ENCODE assay signal across 24 mouse cellular contexts in the genomic region with DNA sequence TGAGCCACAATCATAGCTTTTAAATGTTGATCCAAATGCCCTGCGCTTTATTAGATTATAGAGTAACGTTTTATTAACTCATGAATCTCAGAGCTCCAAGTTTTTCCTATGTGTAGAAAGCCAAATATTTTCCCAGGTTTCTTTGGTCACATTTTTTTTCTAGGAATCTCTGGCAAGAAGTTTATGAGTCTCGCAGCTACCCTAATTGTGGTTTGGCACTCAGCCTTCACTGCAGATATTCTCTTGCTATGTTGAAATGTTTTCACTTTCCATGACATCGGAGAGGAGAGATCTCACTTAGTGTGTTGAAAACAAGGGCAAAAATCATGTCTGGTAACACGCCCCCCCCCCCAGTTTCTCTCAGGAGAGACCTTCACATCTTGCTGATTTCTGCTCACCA.
DNase-seq lines count a peak whose midpoint lies in the region; ATAC-seq and TF ChIP-seq lines count a peak whose summit lies in the region.
"Had no signal": no experiment of that assay in that cellular context is flagged by ENCODE, and none has a peak within 500 bp of the region (broad histone marks: within the 10 kb centered on the region; RNA-seq: fewer than 3 reads in every experiment).

No protein-coding gene starts in this region.

- no peak for TF ChIP-seq CTCF in kidney, adult 2 months (conservative IDR thresholded peaks at IDR 0.05; ENCODE audit: insufficient read depth, insufficient read length, low read depth, low read length)
- TF ChIP-seq CTCF in lung, embryonic 14.5 days (IDR thresholded peaks at IDR 0.05; ENCODE audit: low read depth) = no peak

- H3K4me1 ChIP-seq in kidney, adult 2 months (ENCODE audit: control insufficient read depth, insufficient read depth, low read length) = no peaks in the 10 kb centered on the region
- no peaks in the 10 kb centered on the region for H3K4me1 ChIP-seq in lung, embryonic 14.5 days (ENCODE audit: insufficient read depth)
- H3K4me1 ChIP-seq in limb, embryonic 14.5 days (ENCODE audit: control insufficient read depth, insufficient read depth, low read length) = peaks cover 8% of the 10 kb centered on the region
- H3K4me1 ChIP-seq: embryonic facial prominence, embryonic 15.5 days; heart, embryonic 13.5 days; liver, embryonic 13.5 days; lung, embryonic 15.5 days; neural tube, embryonic 15.5 days; stomach, embryonic 15.5 days had no signal

- H3K9me3 ChIP-seq in lung, embryonic 14.5 days (ENCODE audit: low read depth, low read length) = no peaks in the 10 kb centered on the region
- H3K9me3 ChIP-seq in limb, embryonic 14.5 days (ENCODE audit: control insufficient read depth, low read length) = no peaks in the 10 kb centered on the region
- H3K9me3 ChIP-seq: embryonic facial prominence, embryonic 15.5 days; heart, embryonic 13.5 days; liver, embryonic 13.5 days; lung, embryonic 15.5 days; neural tube, embryonic 15.5 days; stomach, embryonic 15.5 days had no signal

- 79% methylated on average over 5 of the region's 5 CpGs for WGBS in kidney, adult 2 months
- 67% methylated on average over 5 of the region's 5 CpGs for WGBS in lung, embryonic 14.5 days
- WGBS in limb, embryonic 14.5 days = 40% methylated on average over 5 of the region's 5 CpGs

- H3K9ac ChIP-seq in lung, embryonic 14.5 days = no peak overlapping the region
- H3K9ac ChIP-seq in limb, embryonic 14.5 days (ENCODE audit: low read depth, low read length, severe bottlenecking) = no peak overlapping the region
- H3K9ac ChIP-seq: embryonic facial prominence, embryonic 15.5 days; heart, embryonic 13.5 days; hindbrain, embryonic 14.5 days; liver, embryonic 13.5 days; lung, embryonic 15.5 days; neural tube, embryonic 15.5 days; stomach, embryonic 15.5 days had no signal

- no peak for TF ChIP-seq POLR2A in kidney, adult 2 months (IDR thresholded peaks at IDR 0.05; ENCODE audit: low read depth, low read length)
- no peak for TF ChIP-seq POLR2A in limb, embryonic 14.5 days (IDR thresholded peaks at IDR 0.05; ENCODE audit: borderline replicate concordance, extremely low read depth, insufficient read depth, insufficient read length)

- no peaks in the 10 kb centered on the region for H3K27me3 ChIP-seq in kidney, adult 2 months (replicated peaks; ENCODE audit: control insufficient read depth, insufficient read depth, low read length)
- H3K27me3 ChIP-seq in lung, embryonic 14.5 days (ENCODE audit: insufficient read depth, low read length) = no peaks in the 10 kb centered on the region
- no peaks in the 10 kb centered on the region for H3K27me3 ChIP-seq in limb, embryonic 14.5 days (ENCODE audit: control insufficient read depth, insufficient read depth, low read length)
- H3K27me3 ChIP-seq: embryonic facial prominence, embryonic 15.5 days; heart, embryonic 13.5 days; liver, embryonic 13.5 days; lung, embryonic 15.5 days; neural tube, embryonic 15.5 days; stomach, embryonic 15.5 days had no signal

- no peak overlapping the region for H3K4me3 ChIP-seq in kidney, adult 2 months (ENCODE audit: insufficient read depth, low read depth, low read length)
- H3K4me3 ChIP-seq in lung, embryonic 14.5 days (ENCODE audit: low read depth, low read length) = no peak overlapping the region
- H3K4me3 ChIP-seq in limb, embryonic 14.5 days (replicated peaks; ENCODE audit: low read length) = no peak overlapping the region
- H3K4me3 ChIP-seq: embryonic facial prominence, embryonic 15.5 days; heart, adult 2 months; heart, embryonic 13.5 days; layer of hippocampus, adult 2 months; liver, embryonic 13.5 days; lung, embryonic 15.5 days; neural tube, embryonic 15.5 days; stomach, embryonic 15.5 days had no signal

- no peak overlapping the region for H3K27ac ChIP-seq in kidney, adult 2 months (ENCODE audit: insufficient read depth, low read depth, low read length)
- H3K27ac ChIP-seq in lung, embryonic 14.5 days (ENCODE audit: low read depth) = no peak overlapping the region
- H3K27ac ChIP-seq in limb, embryonic 14.5 days (replicated peaks; ENCODE audit: low read depth, low read length) = no peak overlapping the region
- H3K27ac ChIP-seq: embryonic facial prominence, embryonic 15.5 days; heart, adult 2 months; heart, embryonic 13.5 days; hindbrain, embryonic 14.5 days; layer of hippocampus, adult 2 months; liver, embryonic 13.5 days; lung, embryonic 15.5 days; neural tube, embryonic 15.5 days; stomach, embryonic 15.5 days had no signal

- ATAC-seq in lung, embryonic 14.5 days (ENCODE audit: insufficient read depth) = no peak
- peak; percentile 26; the same call in 1 of the 2 replicates for ATAC-seq in limb, embryonic 14.5 days (ENCODE audit: low FRiP score, low read depth)
- ATAC-seq: inflammation-experienced regulatory T-cells, adult 6 months had no signal

- no peak overlapping the region for H3K4me2 ChIP-seq in lung, embryonic 14.5 days
- H3K4me2 ChIP-seq in limb, embryonic 14.5 days (replicated peaks; ENCODE audit: low read depth, low read length, severe bottlenecking) = 0 out of 2 replicates have a peak overlapping the region, but pooled peaks have one; percentile 9
- H3K4me2 ChIP-seq: embryonic facial prominence, embryonic 15.5 days; heart, embryonic 13.5 days; hindbrain, embryonic 14.5 days; liver, embryonic 13.5 days; lung, embryonic 15.5 days; midbrain, embryonic 11.5 days; neural tube, embryonic 15.5 days; stomach, embryonic 15.5 days had no signal

- DNase-seq in kidney, adult 2 months = peak; percentile 14
- no peak for DNase-seq in kidney, adult 8-10 months
- DNase-seq in lung, embryonic 14.5 days = peak; percentile 21
- no peak for DNase-seq in lung, adult 18-20 months
- DNase-seq in NIH3T3 (ENCODE audit: low read depth) = peak; percentile 85
- DNase-seq in limb, embryonic 14.5 days (ENCODE audit: low spot score) = peak; percentile 93
- DNase-seq in ovary, postnatal 14 days (ENCODE audit: low spot score) = no peak
- DNase-seq: cerebellum, adult 18-20 months; cerebellum, postnatal 25 days; embryo, embryonic 11 days; gastrocnemius, postnatal 25 days; heart, adult 2 months; heart, postnatal 14 days; liver, embryonic 13.5 days; thymus, postnatal 36 days had no signal

- no peaks in the 10 kb centered on the region for H3K36me3 ChIP-seq in kidney, adult 2 months (ENCODE audit: control insufficient read depth, insufficient read depth, low read length)
- H3K36me3 ChIP-seq in lung, embryonic 14.5 days (ENCODE audit: insufficient read depth) = no peaks in the 10 kb centered on the region
- no peaks in the 10 kb centered on the region for H3K36me3 ChIP-seq in limb, embryonic 14.5 days (ENCODE audit: control insufficient read depth, insufficient read depth, low read length)
- H3K36me3 ChIP-seq: embryonic facial prominence, embryonic 15.5 days; heart, embryonic 13.5 days; liver, embryonic 13.5 days; lung, embryonic 15.5 days; neural tube, embryonic 15.5 days; stomach, embryonic 15.5 days had no signal

Comparison
In these comparisons a context has a peak if more than half of its experiments do, and no peak if none do; other contexts are left out.
1. DNase-seq: peak in kidney, adult 2 months (single experiment), lung, embryonic 14.5 days (single experiment), NIH3T3 (single experiment) and limb, embryonic 14.5 days (single experiment); none in kidney, adult 8-10 months (0 of 2), lung, adult 18-20 months (0 of 2) and ovary, postnatal 14 days (single experiment).